Mouse (Mus musculus): ENCODE results near the gene Gm45837. TPM values are rescaled to one million over a fixed set of nuclear protein-coding genes. Genes with fewer than 3 reads are reported as not detected.

The Gm45837 gene
- total RNA-seq, 1 experiment, result not detected

GRCm38 (mm10) chr7:101487102-101487501, 76.4 kb downstream of the Gm45837 start:
- no peaks in the 10 kb centered on the region for H3K36me3 ChIP-seq (ENCODE audit: control insufficient read depth, insufficient read depth, low read length, poor library complexity, severe bottlenecking)
- TF ChIP-seq HCFC1 (IDR thresholded peaks at IDR 0.05; ENCODE audit: borderline replicate concordance, insufficient read depth, low read length) (no peak), CHD2 (IDR thresholded peaks at IDR 0.05; ENCODE audit: low read depth, low read length) (no peak), MAFK (IDR thresholded peaks at IDR 0.05; ENCODE audit: insufficient read depth, low read depth, low read length) (no peak), ZNF384 (IDR thresholded peaks at IDR 0.05; ENCODE audit: low read depth, low read length) (no peak)
- no peaks in the 10 kb centered on the region for H3K9me3 ChIP-seq (ENCODE audit: control insufficient read depth, insufficient read depth, low read depth, low read length)
- no peak overlapping the region for H3K27ac ChIP-seq (ENCODE audit: insufficient read depth, low read depth, low read length, poor library complexity, severe bottlenecking)
- no peak for DNase-seq (ENCODE audit: low read depth, low spot score)
- in situ Hi-C loops (cut with MboI; ENCODE audit: low sequenced_read_pairs in 2 of 2, unreplicated experiment in 2 of 2), result no loop called here
- no peak overlapping the region for H3K9ac ChIP-seq (ENCODE audit: insufficient read depth, low read depth, low read length, poor library complexity, severe bottlenecking)
- 0 out of 4 replicates have a peak, but pooled peaks cover 0 to 3% of the 10 kb centered on the region in 2 experiments for H3K4me1 ChIP-seq (ENCODE audit: control insufficient read depth in 2 of 2, insufficient read depth in 2 of 2, low read length in 2 of 2, poor library complexity in 1 of 2)
- H3K4me3 ChIP-seq (ENCODE audit: insufficient read depth in 1 of 2, low read depth in 1 of 2, low read length in 2 of 2, poor library complexity in 1 of 2, severe bottlenecking in 1 of 2), result no peak overlapping the region

- H3K9me3 ChIP-seq (ENCODE audit: control insufficient read depth, insufficient read depth, low read depth, low read length), result no peaks in the 10 kb centered on the region
- in situ Hi-C loops (cut with MboI; ENCODE audit: low sequenced_read_pairs in 2 of 2, unreplicated experiment in 2 of 2), result no loop called here
- H3K4me1 ChIP-seq (ENCODE audit: control insufficient read depth in 2 of 2, insufficient read depth in 2 of 2, low read length in 2 of 2, poor library complexity in 1 of 2), result 0 out of 4 replicates have a peak, but pooled peaks cover 0 to 3% of the 10 kb centered on the region in 2 experiments
- no peak overlapping the region for H3K27ac ChIP-seq (ENCODE audit: insufficient read depth, low read depth, low read length, poor library complexity, severe bottlenecking)
- TF ChIP-seq ZC3H11A (IDR thresholded peaks at IDR 0.05; ENCODE audit: borderline replicate concordance, low read depth, low read length), result no peak
- no peak for TF ChIP-seq CHD2 (IDR thresholded peaks at IDR 0.05; ENCODE audit: low read depth, low read length)
- no peak for TF ChIP-seq ZNF384 (IDR thresholded peaks at IDR 0.05; ENCODE audit: low read depth, low read length)
- no peak for TF ChIP-seq HCFC1 (IDR thresholded peaks at IDR 0.05; ENCODE audit: borderline replicate concordance, insufficient read depth, low read length)
- no peak for TF ChIP-seq MAFK (IDR thresholded peaks at IDR 0.05; ENCODE audit: insufficient read depth, low read depth, low read length)
- no peak overlapping the region for H3K9ac ChIP-seq (ENCODE audit: insufficient read depth, low read depth, low read length, poor library complexity, severe bottlenecking)
- H3K4me3 ChIP-seq (ENCODE audit: insufficient read depth in 1 of 2, low read depth in 1 of 2, low read length in 2 of 2, poor library complexity in 1 of 2, severe bottlenecking in 1 of 2), result no peak overlapping the region
- H3K36me3 ChIP-seq (ENCODE audit: control insufficient read depth, insufficient read depth, low read length, poor library complexity, severe bottlenecking), result no peaks in the 10 kb centered on the region
- DNase-seq (ENCODE audit: low read depth, low spot score), result no peak
These were observed 80.3 kb downstream of the Gm45837 start for GRCm38 (mm10) chr7:101490952-101491351.

- no peak overlapping the region for H3K9ac ChIP-seq (ENCODE audit: insufficient read depth, low read depth, low read length, poor library complexity, severe bottlenecking)
- H3K27ac ChIP-seq (ENCODE audit: insufficient read depth, low read depth, low read length, poor library complexity, severe bottlenecking), result no peak overlapping the region
- no peaks in the 10 kb centered on the region for H3K9me3 ChIP-seq (ENCODE audit: control insufficient read depth, insufficient read depth, low read depth, low read length)
- TF ChIP-seq HCFC1 (IDR thresholded peaks at IDR 0.05; ENCODE audit: borderline replicate concordance, insufficient read depth, low read length), result no peak
- TF ChIP-seq CHD2 (IDR thresholded peaks at IDR 0.05; ENCODE audit: low read depth, low read length), result no peak
- no peak for TF ChIP-seq ZC3H11A (IDR thresholded peaks at IDR 0.05; ENCODE audit: borderline replicate concordance, low read depth, low read length)
- no peak for TF ChIP-seq MAFK (IDR thresholded peaks at IDR 0.05; ENCODE audit: insufficient read depth, low read depth, low read length)
- TF ChIP-seq ZNF384 (IDR thresholded peaks at IDR 0.05; ENCODE audit: low read depth, low read length), result no peak
- in situ Hi-C loops (cut with MboI; ENCODE audit: low sequenced_read_pairs in 2 of 2, unreplicated experiment in 2 of 2), result no loop called here
- no peak overlapping the region for H3K4me3 ChIP-seq (ENCODE audit: insufficient read depth in 1 of 2, low read depth in 1 of 2, low read length in 2 of 2, poor library complexity in 1 of 2, severe bottlenecking in 1 of 2)
- no peak for DNase-seq (ENCODE audit: low read depth, low spot score)
- peaks cover 0 to 4% of the 10 kb centered on the region in 2 experiments; a peak in 1 of 4 replicates for H3K4me1 ChIP-seq (ENCODE audit: control insufficient read depth in 2 of 2, insufficient read depth in 2 of 2, low read length in 2 of 2, poor library complexity in 1 of 2)
- no peaks in the 10 kb centered on the region for H3K36me3 ChIP-seq (ENCODE audit: control insufficient read depth, insufficient read depth, low read length, poor library complexity, severe bottlenecking)
These were observed 87.7 kb downstream of the Gm45837 start for GRCm38 (mm10) chr7:101498385-101498784.

GRCm38 (mm10) chr7:101499251-101499650, 88.6 kb downstream of the Gm45837 start:
- DNase-seq (ENCODE audit: low read depth, low spot score), result no peak
- no peak overlapping the region for H3K9ac ChIP-seq (ENCODE audit: insufficient read depth, low read depth, low read length, poor library complexity, severe bottlenecking)
- H3K4me3 ChIP-seq (ENCODE audit: insufficient read depth in 1 of 2, low read depth in 1 of 2, low read length in 2 of 2, poor library complexity in 1 of 2, severe bottlenecking in 1 of 2), result no peak overlapping the region
- TF ChIP-seq MAFK (IDR thresholded peaks at IDR 0.05; ENCODE audit: insufficient read depth, low read depth, low read length) (no peak), CHD2 (IDR thresholded peaks at IDR 0.05; ENCODE audit: low read depth, low read length) (no peak), ZC3H11A (IDR thresholded peaks at IDR 0.05; ENCODE audit: borderline replicate concordance, low read depth, low read length) (no peak), HCFC1 (IDR thresholded peaks at IDR 0.05; ENCODE audit: borderline replicate concordance, insufficient read depth, low read length) (no peak), ZNF384 (IDR thresholded peaks at IDR 0.05; ENCODE audit: low read depth, low read length) (no peak)
- in situ Hi-C loops (cut with MboI; ENCODE audit: low sequenced_read_pairs in 2 of 2, unreplicated experiment in 2 of 2), result no loop called here
- no peaks in the 10 kb centered on the region for H3K36me3 ChIP-seq (ENCODE audit: control insufficient read depth, insufficient read depth, low read length, poor library complexity, severe bottlenecking)
- H3K9me3 ChIP-seq (ENCODE audit: control insufficient read depth, insufficient read depth, low read depth, low read length), result no peaks in the 10 kb centered on the region
- peaks cover 0 to 4% of the 10 kb centered on the region in 2 experiments; a peak in 1 of 4 replicates for H3K4me1 ChIP-seq (ENCODE audit: control insufficient read depth in 2 of 2, insufficient read depth in 2 of 2, low read length in 2 of 2, poor library complexity in 1 of 2)
- H3K27ac ChIP-seq (ENCODE audit: insufficient read depth, low read depth, low read length, poor library complexity, severe bottlenecking), result no peak overlapping the region

All from ES-E14 (cell line).